Mouse (Mus musculus) thymus, postnatal 25 days (tissue): ENCODE data around the gene Vash2.
"Not testable (repeated sequence)": the region's sequence is repeated elsewhere in the genome, so short reads cannot be mapped to it uniquely, and the experiment has no call there.

Experiments
- DNase-seq: peaks from one replicate; pipeline ENCODE4 v3.0.0; 2022

The Vash2 gene

DNA sequence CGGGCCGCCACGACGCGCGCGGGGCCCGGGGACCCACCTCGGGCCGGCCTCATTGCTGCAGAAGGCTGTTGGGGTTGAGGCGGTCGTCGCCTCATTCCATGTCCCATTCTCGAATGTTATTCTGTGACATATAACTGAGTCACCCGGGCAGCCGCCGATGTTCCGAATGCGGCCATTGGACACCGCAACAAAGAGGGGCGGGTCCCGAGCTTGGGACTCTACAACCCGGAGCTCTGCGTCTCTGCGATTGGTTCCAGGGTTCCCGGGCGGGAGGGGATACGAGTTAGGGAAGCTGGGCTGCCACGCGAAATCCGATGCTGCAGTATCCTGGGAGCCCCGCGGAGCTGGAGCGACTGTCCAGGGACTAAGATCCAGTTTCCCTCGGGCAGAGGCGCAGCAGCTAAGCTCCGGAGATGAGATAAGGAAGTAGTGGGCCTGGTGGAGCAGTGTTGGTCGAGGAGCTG is at the start of gene Vash2:
Vash2 (minus strand) TSS at position 197 of the 464 bp plus-strand sequence.
- peak; percentile 20 for DNase-seq

DNA sequence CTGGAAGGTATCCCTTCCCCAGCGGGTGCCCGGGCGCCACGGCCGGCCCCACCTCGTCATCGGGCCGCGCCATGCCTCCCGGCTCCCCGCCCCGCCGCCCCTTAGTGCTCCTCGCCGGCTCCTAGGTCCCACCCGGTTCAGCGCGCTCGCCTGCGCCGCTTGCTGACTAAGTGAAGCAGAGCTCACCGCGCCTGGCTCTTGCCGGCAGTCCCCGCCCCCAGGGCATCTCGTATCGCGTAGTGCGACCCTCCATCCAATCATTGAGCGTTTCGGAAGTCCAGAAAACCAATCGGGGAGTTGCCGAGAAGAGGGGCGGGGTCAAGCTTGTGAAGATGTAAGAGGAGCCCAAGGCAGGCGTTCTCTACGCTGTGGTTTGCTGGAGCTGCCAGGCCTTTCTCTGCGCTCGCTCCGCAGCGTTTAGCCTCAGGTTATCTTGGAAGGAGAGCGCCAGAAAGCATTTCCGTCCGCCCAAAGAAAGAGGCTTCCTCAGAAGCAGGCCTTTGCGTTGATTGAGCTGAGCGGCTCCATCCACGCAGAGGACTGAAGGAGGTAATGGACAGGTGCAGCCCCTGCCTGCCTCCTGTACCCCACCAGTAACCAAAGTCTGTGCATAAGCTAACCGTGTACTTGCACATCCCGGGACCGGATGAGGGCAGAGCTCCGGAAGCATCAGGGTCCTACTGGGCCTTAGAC is 47.1 kb upstream of the Vash2 start, which contains the start of gene Flvcr1:
Flvcr1 (minus strand) TSS at position 138 of the 693 bp plus-strand sequence.
- DNase-seq: peak; percentile 98

DNA sequence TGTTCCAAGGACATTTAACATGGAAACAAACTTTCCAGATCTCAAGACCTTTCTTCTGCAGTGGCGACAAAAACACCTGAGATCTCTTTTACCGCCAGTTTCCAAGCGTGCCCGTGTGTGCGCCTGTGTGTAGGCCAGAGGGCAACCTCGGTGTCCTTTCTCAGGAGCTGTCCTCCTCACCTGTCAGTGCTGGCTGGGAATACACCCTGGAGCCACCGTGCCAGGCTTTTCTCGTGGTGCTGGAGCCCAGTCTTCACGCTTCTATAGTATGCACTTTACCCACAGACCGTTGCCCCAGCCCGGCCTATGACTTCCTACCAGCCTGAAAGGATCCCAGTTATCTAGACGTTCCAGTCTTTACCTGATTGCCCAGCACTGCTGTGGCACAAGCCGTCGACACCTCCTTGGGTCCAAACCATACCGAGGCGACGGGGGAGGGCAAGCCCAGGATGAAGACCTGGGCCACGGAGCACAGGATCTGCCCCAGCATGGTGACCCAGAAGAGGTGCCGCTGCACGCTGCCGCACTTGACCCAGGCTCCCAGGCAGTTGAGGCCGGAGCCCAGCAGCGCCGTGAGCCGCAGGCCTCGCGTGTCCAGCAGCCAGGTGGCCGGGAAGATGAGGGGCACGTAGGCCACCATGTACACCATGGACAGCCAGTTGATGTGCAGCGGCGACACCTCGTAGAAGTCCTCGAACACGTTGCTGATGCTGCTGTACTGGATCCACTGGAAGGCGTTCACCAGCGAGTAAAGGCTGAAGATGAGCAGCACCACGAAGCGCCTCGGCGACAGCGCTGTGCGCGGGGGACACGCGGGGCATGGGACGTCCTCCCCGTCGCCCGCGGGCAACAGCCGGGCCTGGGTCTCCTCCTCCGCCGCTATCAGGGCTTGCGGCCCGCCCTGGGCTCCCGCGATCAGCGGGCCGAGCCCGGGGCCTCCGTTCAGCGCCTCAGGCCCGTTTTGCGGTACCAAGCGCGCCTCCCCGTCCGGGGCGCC is 46.2 kb upstream of the Vash2 start:
- no peak for DNase-seq

DNA sequence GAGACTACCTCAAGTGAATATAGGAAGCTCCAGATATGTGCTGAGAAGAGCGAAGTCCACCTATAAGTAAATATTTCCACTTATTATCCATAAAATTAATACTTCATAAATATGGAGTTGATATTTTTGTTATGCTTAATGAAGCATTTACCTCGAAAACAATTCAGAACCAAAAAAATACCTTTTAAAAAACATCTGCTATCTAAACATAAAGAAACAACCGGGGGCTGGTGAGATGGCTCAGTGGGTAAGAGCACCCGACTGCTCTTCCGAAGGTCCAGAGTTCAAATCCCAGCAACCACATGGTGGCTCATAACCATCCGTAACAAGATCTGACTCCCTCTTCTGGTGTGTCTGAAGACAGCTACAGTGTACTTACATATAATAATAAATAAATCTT is 44.7 kb upstream of the Vash2 start:
- not testable (repeated sequence) for DNase-seq

DNA sequence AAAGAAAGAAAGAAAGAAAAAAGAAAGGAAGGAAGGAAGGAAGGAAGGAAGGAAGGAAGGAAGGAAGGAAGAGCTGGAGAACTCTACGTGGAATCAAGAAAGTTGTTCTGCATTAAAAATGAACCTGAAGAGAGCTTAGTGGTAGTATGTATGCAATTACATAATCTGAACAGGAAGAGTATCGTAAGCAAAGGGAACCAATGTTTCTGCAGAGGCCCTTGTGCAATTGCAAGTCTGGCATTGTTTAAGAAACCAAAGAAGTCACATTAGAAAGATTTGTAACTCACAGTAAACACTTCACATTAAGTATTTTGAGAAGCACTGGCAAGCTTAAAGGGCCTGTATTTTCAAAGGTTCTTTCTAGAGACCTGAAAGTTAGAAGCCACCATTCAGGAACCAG is 44.0 kb upstream of the Vash2 start:
- DNase-seq: no peak

DNA sequence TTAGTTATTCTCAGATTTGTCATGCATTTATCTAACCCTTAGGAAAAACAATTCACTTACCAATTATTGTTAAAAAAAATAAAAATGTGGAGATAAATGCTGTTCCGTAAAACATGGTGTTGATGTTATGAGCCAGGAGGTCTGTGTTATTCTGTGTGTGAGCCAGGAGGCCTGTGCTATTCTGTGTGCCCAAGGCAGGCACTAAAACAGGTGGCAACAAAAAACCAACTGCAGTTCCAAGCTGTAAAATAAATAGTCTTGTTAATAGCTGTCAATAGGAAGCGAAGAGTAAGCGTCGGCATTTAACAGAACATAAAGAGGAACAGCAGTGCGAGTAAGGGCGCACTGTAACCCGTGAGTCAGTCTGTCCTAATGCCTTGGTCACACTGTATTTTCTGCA is 41.9 kb upstream of the Vash2 start:
- DNase-seq: no peak

DNA sequence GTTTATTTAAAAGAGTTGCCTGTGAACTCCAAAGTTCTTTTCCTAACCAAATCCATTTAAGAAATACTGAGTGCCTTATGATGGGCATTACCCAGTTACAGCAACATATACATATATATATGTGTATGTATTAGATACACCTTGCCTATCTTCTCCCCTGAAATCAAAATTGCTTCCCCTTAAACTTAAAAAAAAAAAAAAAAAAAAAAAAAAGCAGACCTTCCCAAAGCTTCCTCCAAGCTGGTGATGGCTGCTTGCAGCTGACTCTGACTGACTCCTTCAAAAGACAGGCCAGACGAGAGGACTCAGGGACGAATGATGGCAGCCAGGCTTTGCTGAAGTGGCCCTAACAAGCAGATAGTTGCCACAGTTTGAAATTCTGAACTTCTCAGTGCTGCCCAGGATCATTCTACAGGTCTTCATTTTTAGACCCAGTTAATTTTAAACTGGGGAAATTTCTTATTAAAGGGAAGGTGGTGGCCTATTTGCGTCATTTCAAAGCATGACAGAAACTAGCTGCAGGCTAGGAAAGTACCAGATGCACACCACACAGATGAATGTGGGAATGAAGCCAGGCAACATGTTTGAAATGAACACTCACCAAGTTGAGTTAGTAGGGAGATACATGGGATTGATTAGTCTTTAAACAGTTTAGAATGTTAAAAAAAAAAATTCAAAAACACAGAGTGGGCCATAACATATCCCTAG is 41.3 kb upstream of the Vash2 start:
- DNase-seq: no peak

DNA sequence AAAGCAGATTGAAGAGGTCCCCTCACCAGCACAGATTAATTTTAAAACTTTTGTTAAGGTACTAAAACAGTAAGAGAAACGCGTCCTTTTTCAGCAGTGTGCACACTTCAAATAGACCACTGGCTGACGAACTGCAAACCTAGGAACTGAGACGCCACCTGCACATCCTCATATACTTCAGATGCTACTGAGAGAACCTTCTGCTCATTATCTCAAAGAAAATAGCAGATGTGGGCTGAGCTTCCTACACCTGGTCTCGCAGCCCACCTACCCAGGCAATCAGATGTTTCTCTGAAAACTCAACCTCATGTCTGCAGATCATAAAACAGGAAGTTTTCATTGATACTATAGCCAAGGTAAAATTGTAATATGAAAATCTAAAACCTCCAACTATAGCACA is 40.7 kb upstream of the Vash2 start:
- DNase-seq: peak; percentile 44

DNA sequence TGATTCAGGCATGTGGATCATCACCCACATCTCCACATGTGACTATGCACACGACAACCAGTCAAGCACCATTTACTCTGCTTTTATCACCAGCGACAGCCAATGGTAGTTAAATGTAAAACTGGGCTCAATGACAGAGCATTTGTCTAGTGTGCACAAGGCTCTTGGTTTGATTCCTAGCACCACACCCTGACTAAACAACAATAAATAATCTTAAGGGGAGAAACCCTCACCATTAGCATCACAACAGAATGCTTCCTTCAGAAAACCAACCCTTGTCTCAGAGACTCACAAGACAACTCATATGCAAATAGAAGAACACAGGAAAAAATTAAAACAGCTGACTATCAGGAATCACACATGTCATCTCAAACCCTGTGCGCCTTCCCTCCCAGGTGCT is 35.2 kb upstream of the Vash2 start:
- no peak for DNase-seq

DNA sequence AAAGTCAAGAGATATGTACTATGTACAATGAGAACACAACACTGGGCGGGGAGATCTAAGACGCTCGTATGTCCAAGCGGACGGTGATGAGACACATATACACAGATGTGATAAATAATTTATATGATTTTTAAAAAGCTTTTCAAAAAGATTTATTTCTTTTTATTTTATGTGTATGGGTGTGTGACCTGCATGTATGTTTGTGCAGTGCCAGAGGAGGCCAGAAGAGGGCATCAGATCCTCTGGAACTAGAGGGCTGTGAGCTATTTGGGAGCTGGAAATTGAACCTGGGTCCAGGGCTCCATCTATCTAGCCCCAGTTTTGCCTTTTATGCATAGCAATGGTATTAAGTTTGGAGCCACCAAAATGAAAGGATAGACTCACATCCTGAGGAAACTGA is 29.6 kb upstream of the Vash2 start:
- peak; percentile 17 for DNase-seq

DNA sequence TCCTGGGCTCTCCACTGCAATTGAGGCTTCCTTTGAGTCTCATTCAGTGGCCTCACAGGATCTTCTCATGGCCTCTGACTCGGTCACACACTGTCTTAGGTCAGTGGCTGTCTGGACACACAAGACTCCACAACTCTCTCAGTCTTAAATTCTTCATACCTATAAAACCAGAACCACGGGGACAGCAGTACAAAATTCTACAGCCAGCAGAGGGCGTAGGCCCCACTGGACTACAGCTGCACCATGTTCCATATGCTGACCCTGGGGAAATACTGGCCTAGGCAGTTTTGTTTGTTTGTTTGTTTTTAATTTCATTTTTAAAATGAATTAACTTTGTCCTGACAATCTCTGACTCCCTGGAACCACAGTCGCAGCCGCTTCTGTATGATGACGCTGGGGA is 23.1 kb upstream of the Vash2 start:
- peak; percentile 19 for DNase-seq

DNA sequence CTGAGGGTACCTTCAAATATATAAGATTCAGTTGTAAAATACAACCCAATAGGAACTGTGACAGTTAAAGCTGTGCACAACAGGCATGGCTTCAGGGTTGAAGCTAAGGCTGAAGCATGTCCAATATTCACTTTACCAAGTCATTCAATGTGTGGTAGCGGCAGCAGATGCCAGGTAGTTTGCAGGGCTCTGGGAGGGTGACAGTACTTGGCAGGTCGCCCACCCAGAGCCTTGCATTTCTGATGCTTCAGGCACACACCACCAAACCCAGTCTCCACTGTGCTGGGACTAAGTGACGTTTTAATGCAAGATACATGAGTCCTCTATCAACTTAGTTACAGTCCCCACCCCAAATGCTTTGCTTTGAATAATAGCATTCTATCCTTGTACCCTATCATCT is 21.6 kb upstream of the Vash2 start:
- DNase-seq: no peak

DNA sequence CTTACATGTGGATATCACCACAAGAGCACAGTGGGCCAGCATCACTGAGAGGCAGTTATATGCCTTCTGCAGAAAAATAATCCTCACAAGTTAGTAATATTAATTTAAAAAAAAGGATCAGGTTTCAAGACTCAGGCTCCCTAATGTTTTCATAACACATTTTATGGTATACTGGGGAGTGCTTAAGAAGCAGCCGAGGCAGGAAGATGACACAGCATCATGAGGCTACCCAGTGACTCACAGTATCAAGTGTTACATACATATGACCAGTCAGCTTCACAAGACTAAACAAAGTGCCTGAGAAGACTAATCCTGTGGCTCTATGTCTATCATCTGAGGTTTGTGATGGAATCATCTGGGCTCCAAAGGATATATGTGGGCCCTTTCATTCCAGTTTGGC is 18.9 kb upstream of the Vash2 start:
- DNase-seq: no peak

DNA sequence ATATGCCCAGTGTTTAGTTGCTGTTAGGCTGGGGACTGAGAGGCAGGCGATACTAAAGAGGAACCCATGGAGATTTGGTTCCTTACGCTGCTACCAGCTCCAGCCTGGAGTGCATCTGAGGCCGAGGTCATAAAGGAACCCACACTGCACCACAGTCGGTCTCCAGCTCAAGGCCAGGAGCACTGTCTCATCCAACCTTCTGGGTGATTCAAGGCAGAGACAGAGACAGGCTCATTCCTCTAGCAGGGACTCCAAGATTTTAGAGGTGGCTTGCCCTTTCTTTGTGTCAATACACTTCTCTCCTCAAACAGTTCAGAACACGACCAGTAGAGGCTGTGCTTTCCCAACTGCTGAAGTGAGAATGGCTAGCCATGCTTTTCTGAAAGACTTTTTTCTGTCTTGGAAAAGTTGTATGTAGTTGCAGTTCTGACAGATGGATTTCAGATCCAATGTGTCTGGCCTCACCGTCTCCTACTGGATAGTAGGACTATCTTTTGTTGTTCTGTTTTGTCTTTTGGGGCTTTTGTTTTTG is 17.3 kb upstream of the Vash2 start:
- no peak for DNase-seq

DNA sequence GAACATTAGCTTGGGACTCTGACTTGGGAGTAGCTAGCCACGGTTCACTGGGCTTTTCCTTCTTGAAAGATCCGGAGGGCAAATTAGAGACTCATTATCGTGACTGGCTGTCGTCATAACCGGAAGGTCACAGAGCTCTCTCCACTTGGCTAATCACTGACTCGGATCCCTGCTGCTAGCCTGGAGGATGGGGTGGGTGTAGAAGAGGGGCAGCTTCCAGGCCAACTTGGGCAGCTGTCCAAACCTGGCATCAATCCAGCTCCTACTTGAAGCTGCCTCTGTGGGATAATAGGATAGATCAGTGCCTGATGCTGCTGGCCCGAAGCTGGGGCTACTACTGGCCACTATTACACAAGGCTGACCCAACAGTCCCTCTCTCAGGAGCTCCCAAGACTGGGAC is 16.5 kb upstream of the Vash2 start:
- DNase-seq: no peak

DNA sequence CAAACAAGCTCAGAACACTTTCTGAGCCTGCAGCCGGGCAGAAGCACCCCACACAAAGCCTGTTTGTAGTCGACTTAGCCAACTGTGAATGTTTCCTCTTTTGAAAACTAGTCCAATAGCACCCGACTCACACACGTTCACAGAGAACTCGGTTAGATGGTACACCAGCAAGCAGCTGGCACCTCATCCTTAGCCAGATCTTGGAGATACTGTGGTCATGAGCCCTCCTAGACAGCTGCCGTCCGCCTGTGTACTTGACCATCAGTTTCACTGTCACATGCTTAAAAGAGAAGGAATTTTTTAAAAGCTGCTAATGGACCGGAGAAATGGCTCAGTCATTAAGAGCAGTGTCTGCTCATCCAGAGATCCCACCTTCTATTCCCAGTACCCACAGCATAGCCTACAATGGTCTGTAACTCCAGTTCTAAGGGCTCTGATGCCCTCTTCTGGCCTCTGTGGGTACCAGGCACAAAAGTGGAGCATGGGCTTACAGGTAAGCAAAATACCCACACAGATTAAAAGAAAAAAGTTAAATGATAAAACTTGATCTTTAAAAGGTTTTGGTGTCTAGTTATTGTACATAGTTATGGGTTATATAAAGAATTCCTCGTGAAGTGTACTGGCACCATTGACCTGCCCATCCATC is 10.5 kb upstream of the Vash2 start:
- DNase-seq: no peak

DNA sequence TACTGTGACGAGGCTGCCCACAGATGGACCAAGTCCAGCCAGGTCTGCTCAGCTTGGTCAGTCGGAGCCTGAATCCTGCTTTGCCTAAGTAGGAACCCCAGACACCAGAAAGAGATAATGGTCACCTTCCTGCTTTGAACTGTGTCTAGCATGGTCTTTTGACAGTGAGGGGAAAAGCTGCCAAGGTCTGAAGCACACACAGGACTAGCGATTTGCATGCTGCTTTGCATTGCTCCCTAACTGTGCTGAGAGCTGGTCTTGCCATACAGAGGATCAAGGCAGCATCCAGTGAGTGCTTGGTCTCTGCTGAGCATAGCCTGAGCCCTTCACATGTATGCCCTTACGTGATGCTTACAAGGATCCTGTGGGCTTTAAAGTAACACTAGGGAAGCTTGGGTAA is 2.3 kb upstream of the Vash2 start:
- DNase-seq: no peak

DNA sequence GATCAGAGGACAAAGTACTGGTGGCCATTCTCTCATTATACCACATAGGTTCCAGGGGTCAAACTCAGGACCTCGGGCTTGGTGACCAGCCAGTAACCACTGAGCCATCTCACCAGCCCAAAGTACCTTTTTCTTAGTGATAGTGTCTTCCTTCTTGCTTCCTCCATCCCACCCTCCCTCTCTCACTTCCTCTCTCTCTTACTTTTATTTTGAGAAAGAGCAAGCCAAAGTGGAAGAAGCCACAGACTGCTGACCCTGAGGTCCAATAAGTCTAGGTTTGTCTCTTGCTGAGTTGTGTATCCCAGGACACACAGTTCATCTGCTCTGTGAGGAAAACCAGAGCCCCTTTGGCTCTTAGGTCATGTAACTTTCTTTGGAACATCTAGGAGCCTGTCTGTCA is 1.4 kb upstream of the Vash2 start:
- no peak for DNase-seq

DNA sequence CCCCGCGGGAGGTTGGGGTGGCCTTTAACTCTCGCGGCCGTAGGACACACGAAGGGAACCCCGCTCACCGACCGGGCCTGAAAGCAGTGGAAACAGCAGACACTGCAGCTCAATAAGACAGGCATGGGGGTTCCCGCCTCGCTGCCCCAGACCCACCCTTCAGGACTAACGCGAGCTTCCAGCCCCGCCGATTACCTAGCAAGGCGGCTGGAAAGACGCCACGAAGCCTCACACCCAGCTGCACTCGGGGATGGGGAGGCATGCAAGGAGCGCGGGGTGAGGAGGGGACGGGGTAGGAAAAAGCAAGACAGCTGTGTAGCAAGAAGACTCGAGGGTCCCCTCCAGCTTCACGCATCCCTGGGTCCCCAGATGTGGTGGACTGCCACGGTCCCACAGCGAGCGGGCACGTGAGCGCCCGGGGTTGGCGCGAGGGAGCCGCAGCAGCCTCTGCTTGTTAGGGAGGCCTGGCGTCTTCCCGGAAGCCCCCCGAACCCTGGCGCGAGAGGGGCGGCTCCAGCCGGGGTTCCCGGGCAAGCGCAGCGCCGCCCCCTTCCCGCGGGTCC is 504 bp downstream of the Vash2 start:
- DNase-seq: peak; percentile 32

DNA sequence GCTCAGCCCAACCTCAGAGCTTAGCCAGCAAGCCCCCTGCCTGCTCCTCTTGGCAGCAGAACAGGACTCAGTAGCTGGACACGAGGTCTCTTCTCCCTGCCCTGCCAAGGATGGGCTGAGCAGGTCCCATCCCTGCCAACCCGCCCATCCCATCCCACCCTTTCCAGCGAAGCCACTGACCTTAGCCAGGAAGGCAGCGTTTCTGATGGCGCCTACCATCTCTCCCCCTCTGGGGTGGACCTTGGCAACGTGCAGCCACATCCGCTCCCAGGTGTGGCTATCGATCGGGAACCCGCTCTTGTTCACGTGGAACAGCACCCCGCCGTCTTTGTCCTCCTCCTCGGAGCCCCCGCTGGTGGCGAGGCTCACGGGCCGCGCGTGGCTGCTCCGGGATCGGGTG is 1.1 kb downstream of the Vash2 start:
- no peak for DNase-seq

DNA sequence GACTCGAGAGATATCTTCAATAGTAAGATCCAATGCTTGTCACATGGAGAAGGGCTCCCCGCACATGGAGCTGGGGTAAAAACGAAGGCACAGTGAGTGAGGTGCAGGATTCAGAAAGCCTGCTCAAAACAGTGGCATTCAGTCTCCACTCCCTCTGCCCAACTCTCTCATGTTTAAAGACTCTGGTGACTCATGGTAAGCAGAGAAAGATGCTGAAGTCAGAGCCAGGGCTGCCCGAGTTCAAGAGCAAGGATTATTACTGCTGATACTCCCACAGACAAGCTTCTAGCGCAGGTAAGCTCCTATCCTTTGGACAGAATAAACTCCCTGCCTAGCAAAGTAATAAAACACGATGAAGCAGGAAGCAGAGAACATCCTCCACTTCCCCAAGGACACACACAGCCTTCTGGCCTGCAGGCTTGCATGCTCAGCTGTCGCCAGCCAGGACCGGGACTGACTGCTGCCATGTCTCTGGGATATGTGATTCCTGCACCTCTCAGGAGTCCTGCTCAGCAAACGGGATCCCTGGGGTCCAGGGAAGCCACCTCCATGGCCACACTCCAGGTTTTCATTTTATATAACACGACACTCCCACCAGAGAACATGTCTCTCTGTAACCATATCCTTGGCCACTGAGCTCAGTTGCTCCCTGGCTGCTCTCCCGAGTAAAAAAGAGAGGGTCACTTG is 2.1 kb downstream of the Vash2 start:
- no peak for DNase-seq

DNA sequence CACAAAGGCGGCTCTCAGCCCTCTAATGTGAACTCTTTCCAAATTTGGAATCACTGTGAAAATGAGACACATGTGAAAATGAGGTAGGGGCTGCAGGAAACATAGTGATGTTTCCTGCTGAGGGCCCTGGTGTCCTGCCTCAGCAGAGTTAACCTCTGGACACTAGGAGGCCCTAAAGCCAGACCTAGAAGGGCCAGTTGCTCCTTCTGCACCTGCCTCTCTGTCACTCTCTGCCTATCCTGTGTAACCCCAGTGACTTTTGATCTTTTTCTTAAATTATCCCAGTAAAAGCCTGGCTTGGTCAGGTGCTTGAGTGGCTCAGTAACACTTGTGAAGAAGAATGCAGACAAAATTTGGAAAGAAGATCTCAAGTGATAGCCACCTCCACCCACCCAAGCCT is 4.3 kb downstream of the Vash2 start:
- DNase-seq: no peak
